Mouse (Mus musculus) bone marrow, adult 2 months (tissue): ENCODE measurements around the gene Coa7. TPM values are rescaled to one million over a fixed set of nuclear protein-coding genes. Genes with fewer than 3 reads are reported as not detected.

Source experiments
- H3K27ac ChIP-seq: fragments of 200-500 bp; 2 replicates; pipeline ENCODE4 v1.5.1; 2012; ENCODE audit warnings: low read depth, mild to moderate bottlenecking, control low read depth, inconsistent platforms, low read length; ENCODE audit not compliant: control insufficient read depth, poor library complexity, insufficient read depth
- H3K4me1 ChIP-seq: fragments of 200-500 bp; 2 replicates; pipeline ENCODE4 v1.6.1; 2011; ENCODE audit warnings: low read length; ENCODE audit not compliant: control insufficient read depth, insufficient read depth
- H3K4me3 ChIP-seq: fragments of 200-500 bp; replicated peaks from 2 replicates; pipeline ENCODE3; 2011; ENCODE audit warnings: mild to moderate bottlenecking, low read depth, low read length, control low read depth; ENCODE audit not compliant: control insufficient read depth
- CTCF ChIP-seq: fragments of 200-500 bp; IDR thresholded peaks from 2 replicates; pipeline ENCODE4 v1.5.1; 2011; ENCODE audit warnings: low read length, control low read depth; ENCODE audit not compliant: control insufficient read depth, insufficient read depth
- POLR2A ChIP-seq: fragments of 200-500 bp; IDR thresholded peaks from 2 replicates; pipeline ENCODE4 v1.6.1; 2011; ENCODE audit warnings: low read depth, mild to moderate bottlenecking, control low read depth, low read length, borderline replicate concordance; ENCODE audit not compliant: control insufficient read depth
- whole genome bisulfite sequencing: fragments of 180-500 bp; shearing (Covaris S2); methylation state at CpG from one replicate; pipeline ENCODE4 v1.1.7; 2018; 5-methylcytosine and 5-hydroxymethylcytosine counted together
- polyA plus RNA-seq: library from polyadenylated mRNA; stranded (reverse); fragments of >200 nt; gene quantifications from 2 replicates; pipeline ENCODE4 v1.2.4, GENCODE M21; 2011; ENCODE audit warnings: low replicate concordance; ENCODE audit not compliant: missing spikeins, insufficient read depth, insufficient read length

Gene Coa7
- polyA plus RNA-seq, 1 experiment, result 17.3 TPM

DNA sequence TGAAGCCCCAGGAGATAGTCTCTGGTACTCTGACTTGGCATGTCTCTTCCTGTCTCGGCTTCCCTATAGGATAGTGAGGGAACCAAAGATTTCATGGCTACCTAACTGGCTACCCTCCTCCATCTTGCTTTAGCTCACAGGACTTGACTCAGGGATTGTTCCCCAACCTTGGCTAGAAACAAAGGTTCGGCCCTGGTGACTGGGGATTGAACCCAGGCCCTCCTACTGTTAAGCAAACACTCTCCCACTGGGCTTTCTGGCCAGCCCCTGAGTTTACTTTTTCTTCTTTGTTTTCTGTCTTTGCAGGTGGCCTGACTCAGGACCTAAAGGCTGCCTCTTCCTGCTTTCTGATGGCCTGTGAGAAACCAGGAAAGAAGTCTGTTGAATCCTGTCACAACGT is 9.9 kb downstream of the Coa7 start:
- Histone ChIP-seq H3K4me1 (no peaks in the 10 kb centered on the region), H3K4me3 (no peak overlapping the region), H3K27ac (no peak overlapping the region)
- WGBS, result 87% methylated on average over 3 of the region's 3 CpGs
- no peak for TF ChIP-seq CTCF
- TF ChIP-seq POLR2A, result no peak

DNA sequence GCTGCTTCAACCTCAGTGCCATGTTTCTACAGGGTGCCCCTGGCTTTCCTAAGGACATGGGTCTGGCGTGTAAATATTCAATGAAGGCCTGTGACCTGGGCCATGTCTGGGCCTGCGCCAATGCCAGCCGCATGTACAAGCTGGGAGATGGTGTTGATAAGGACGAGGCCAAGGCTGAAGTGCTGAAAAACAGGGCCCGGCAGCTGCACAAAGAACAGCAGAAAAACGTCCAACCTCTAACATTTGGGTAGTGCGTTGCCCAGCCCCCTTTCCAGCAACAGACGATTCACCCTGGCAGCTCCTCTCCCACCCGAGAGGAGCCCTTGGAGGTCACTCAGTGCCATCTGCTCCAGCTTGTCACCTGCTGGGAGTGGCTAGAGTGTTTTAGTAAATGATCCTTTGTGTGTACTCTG is 10.4 kb downstream of the Coa7 start:
- WGBS, result 78% methylated on average over 9 of the region's 9 CpGs
- Histone ChIP-seq H3K4me1 (no peaks in the 10 kb centered on the region), H3K4me3 (no peak overlapping the region), H3K27ac (no peak overlapping the region)
- no peak for TF ChIP-seq POLR2A

DNA sequence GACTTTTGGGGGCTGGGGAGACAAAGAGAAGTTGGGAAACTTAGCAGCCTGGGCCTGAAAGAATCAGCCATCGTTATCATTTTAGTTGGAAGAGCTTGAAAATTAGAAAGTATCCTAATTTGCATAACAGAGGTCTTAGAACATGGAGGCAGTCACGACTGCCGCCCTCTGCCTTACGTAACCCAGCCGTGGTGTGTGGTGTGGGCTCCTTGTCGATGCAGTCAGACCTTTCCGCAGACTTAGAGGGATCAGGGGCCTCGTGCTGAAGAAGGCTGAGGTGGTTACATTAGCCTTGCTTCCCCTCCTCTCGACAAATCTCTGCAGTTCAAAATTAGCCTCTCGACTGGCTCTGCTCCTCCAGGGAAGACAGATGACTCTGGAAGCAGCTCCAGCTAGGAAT is 10.9 kb downstream of the Coa7 start:
- no peak overlapping the region for H3K4me3 ChIP-seq
- 72% methylated on average over 10 of the region's 10 CpGs for WGBS
- H3K4me1 ChIP-seq, result no peaks in the 10 kb centered on the region
- TF ChIP-seq CTCF (no peak), POLR2A (no peak)
- no peak overlapping the region for H3K27ac ChIP-seq

DNA sequence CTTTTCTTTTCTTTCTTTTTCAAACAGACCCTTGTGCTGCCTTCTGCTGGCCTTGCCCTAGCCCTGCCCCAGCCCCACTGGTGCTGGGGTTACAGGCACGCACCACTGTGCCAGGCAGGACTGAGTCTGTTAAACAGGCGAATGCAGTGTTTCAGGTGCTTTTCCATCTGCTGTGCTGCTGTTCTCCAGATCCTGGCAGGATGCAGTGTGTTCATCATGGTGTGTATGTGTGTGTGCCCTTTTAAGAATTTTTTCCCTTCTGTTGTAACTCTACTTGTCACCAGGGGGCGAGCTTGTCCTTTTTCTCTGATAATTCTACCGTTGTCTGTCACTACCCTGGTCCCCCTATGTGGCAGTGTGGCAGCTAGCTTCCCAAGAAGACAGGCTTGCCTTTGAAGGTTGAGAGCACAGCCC is 11.3 kb downstream of the Coa7 start:
- no peaks in the 10 kb centered on the region for H3K4me1 ChIP-seq
- H3K4me3 ChIP-seq, result no peak overlapping the region
- TF ChIP-seq CTCF (peak; percentile 50), POLR2A (no peak)
- 32% methylated on average over 4 of the region's 4 CpGs for WGBS
- H3K27ac ChIP-seq, result no peak overlapping the region

DNA sequence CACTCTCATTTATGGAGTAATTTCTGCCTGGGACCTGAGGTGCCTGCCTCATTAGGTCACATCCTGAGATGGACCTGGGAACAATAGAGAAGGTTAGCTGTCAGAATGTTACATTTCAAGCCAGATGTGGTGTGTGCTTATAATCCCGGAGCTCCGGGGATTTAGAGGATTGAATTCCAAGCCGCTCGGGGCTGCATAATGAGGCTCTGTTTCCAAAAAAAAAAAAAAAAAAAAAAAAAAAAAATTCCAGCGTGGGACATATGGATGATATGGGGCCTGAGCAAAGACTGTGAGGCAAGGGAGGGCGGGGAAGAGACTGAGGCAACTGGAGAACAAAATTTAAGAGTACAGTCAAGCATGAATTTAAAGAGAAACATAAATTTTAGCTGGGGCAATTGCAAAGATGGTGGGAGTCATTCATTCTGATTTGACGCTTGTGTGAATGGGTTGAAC is 16.7 kb downstream of the Coa7 start:
- 72% methylated on average over 7 of the region's 7 CpGs for WGBS
- TF ChIP-seq POLR2A, result no peak
- TF ChIP-seq CTCF, result no peak
- Histone ChIP-seq H3K4me1 (peaks cover 2% of the 10 kb centered on the region; the same call in 1 of the 2 replicates), H3K4me3 (no peak overlapping the region), H3K27ac (no peak overlapping the region)

DNA sequence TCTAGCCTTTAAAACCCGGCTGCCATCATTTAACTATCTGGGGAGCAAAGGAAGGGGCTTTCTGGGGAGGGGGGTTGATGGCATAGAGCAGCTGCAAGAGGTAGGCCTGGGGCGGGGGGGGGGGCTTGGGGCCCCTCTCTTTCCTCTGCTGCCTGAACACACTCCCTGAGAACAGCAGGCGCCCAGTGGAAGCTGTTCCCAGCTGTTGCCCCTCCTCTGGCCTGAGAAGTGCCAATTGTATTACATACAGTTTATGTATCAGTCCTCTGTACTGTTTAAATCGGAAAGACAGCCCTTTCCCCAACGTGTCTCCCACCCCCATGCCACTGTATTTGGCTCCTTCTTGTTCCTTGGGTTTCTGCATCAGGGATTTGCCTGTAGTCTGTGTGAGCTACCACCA is 17.9 kb downstream of the Coa7 start:
- TF ChIP-seq CTCF, result no peak
- TF ChIP-seq POLR2A, result no peak
- H3K27ac ChIP-seq, result no peak overlapping the region
- no peak overlapping the region for H3K4me3 ChIP-seq
- peaks cover 2% of the 10 kb centered on the region; the same call in 1 of the 2 replicates for H3K4me1 ChIP-seq
- 78% methylated on average over 5 of the region's 5 CpGs for WGBS

DNA sequence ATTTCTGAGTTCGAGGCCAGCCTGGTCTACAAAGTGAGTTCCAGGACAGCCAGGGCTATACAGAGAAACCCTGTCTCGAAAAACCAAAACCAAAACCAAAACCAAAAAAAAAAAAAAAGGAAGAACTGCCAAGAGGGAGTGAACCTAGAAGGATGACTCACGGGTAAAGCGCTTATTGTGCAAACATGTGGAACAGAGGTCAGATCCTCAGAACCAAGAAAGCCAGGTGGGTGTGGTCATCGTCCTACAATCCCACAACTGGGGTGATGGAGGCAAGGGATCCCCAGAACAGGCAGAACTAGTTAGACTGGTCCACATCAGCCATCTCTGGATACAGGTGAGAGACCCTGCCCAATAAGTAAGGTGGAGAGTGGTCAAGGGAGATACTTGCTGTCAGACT is 19.2 kb downstream of the Coa7 start:
- peaks cover 2% of the 10 kb centered on the region; the same call in 1 of the 2 replicates for H3K4me1 ChIP-seq
- no peak overlapping the region for H3K27ac ChIP-seq
- 19% methylated on average over 5 of the region's 5 CpGs for WGBS
- no peak overlapping the region for H3K4me3 ChIP-seq
- TF ChIP-seq CTCF (no peak), POLR2A (no peak)

DNA sequence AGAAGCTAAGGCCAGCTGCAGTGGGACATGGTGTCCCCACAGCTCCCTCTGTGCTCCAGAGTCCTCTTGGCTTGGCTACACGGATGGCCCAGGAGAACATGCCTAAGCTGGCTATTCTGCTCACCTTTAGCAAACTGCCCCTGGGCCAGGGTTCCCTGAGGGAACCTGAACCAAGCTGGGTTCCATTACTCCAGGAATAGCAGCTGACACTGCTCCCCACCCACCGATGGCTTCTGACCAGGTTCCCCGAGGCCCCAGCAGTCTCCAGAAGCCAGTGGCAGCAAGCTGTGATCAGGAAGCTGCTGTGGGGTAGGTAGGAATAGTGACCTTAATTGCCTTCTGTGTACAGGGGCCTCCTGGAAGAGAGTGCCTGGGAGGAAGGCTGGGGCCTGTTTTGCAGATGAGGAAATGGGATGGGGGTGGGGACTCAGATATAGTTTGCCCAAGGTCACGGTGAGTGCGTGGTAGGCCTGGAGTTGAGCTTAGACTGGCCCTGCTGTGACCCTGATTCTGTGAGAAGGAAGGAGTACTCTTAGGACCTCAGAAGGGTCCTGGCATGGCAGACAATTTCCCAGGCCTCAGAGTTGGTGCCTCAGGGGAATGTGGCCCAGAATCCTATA is 20.4 kb downstream of the Coa7 start:
- no peak overlapping the region for H3K4me3 ChIP-seq
- peaks cover 2% of the 10 kb centered on the region; the same call in 1 of the 2 replicates for H3K4me1 ChIP-seq
- WGBS, result 32% methylated on average over 5 of the region's 5 CpGs
- TF ChIP-seq POLR2A, result no peak
- TF ChIP-seq CTCF, result no peak
- H3K27ac ChIP-seq, result no peak overlapping the region

DNA sequence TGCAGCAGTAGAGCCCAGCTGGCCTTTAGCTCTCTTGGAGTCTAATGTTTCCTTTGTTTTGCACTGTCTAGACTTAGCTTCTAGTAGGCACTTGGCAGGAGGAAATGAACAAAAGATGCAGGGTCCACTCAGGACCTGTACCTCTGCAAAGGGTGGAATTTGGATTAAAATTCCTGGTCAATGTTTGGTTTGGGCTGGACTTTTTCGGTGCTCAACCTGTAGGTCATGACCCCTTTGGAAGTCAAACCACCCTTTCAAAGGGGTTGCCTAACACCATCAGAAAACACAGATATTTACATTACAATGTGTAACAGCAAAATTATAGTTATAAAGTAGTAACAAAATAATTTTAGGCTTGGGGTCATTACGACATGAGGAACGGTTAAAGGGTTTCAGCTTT is 21.1 kb downstream of the Coa7 start:
- Histone ChIP-seq H3K27ac (no peak overlapping the region), H3K4me1 (peaks cover 2% of the 10 kb centered on the region; the same call in 1 of the 2 replicates), H3K4me3 (no peak overlapping the region)
- 77% methylated on average over 3 of the region's 3 CpGs for WGBS
- TF ChIP-seq CTCF (no peak), POLR2A (no peak)
